Mouse (Mus musculus) kidney, postnatal 0 days (tissue): ENCODE measurements around the gene Syne1. TPM values are rescaled to one million over a fixed set of nuclear protein-coding genes. Genes with fewer than 3 reads are reported as not detected.

ENCODE experiments used
- ATAC-seq: fragments of 200-750 bp; cut with Nextera tagmentation; replicated peaks from 2 replicates; pipeline ENCODE4 v1.8.0; 2017; ENCODE audit warnings: low read depth, moderate number of reproducible peaks, moderate TSS enrichment, moderate library complexity; ENCODE audit not compliant: low FRiP score
- DNase-seq: peaks from one replicate; pipeline ENCODE4 v3.0.0-alpha.2; 2016; ENCODE audit warnings: low spot score
- H3K27ac ChIP-seq: fragments of 300-500 bp; sonication (generic); 2 replicates; pipeline ENCODE4 v1.5.1; 2014; ENCODE audit warnings: mild to moderate bottlenecking
- H3K27me3 ChIP-seq: fragments of 300-500 bp; sonication (generic); 2 replicates; pipeline ENCODE4 v1.6.1; 2014; ENCODE audit warnings: low read length, mixed read lengths; ENCODE audit not compliant: insufficient read depth
- H3K36me3 ChIP-seq: fragments of 300-500 bp; sonication (generic); 2 replicates; pipeline ENCODE4 v1.6.1; 2014; ENCODE audit warnings: low read length, mixed read lengths; ENCODE audit not compliant: insufficient read depth
- H3K4me1 ChIP-seq: fragments of 300-500 bp; sonication (generic); replicated peaks from 2 replicates; pipeline ENCODE4 v1.6.1; 2014; ENCODE audit warnings: antibody characterized with exemption, low read length, mixed read lengths; ENCODE audit not compliant: insufficient read depth
- H3K4me2 ChIP-seq: fragments of 300-500 bp; sonication (generic); 2 replicates; pipeline ENCODE4 v1.6.1; 2014; ENCODE audit warnings: mild to moderate bottlenecking, low read length, moderate library complexity, mixed read lengths
- H3K4me3 ChIP-seq: fragments of 300-500 bp; sonication (generic); replicated peaks from 2 replicates; pipeline ENCODE4 v1.5.1; 2014; ENCODE audit warnings: low read depth, low read length
- H3K9ac ChIP-seq: fragments of 300-500 bp; sonication (generic); 2 replicates; pipeline ENCODE4 v1.6.1; 2014; ENCODE audit warnings: low read depth, low read length
- H3K9me3 ChIP-seq: fragments of 300-500 bp; sonication (generic); replicated peaks from 2 replicates; pipeline ENCODE4 v1.6.1; 2016; ENCODE audit warnings: low read length, inconsistent platforms, mixed read lengths
- CTCF ChIP-seq: IDR thresholded peaks from 2 replicates; pipeline ENCODE4 v1.5.1; 2016; ENCODE audit warnings: antibody characterized with exemption, low read depth, mild to moderate bottlenecking, moderate library complexity
- WGBS: fragments of 180-500 bp; shearing (Covaris S2); extraction: QIAGEN DNeasy Blood & Tissue Kit; methylation state at CpG from one replicate; pipeline ENCODE4 v1.1.7; 2014; 5-methylcytosine and 5-hydroxymethylcytosine counted together
- polyA plus RNA-seq: library from polyadenylated mRNA; unstranded; fragments of >200 nt; fragmentation: Nextera tagmentation; extraction: Ambion mirVana; gene quantifications from 2 replicates; pipeline ENCODE4 v1.2.1, GENCODE M21; 2015

The Syne1 gene
- polyA plus RNA-seq, 1 experiment from 2014 or later: 5.2 TPM

- Histone ChIP-seq H3K4me1 (0 out of 2 replicates have a peak, but pooled peaks cover 3% of the 10 kb centered on the region), H3K9ac (no peak overlapping the region), H3K36me3 (0 out of 2 replicates have a peak, but pooled peaks cover 5% of the 10 kb centered on the region), H3K27me3 (no peaks in the 10 kb centered on the region), H3K27ac (no peak overlapping the region), H3K4me2 (no peak overlapping the region), H3K9me3 (no peaks in the 10 kb centered on the region), H3K4me3 (no peak overlapping the region)
- ATAC-seq (no peak), DNase-seq (no peak)
- WGBS: 83% methylated on average over 3 of the region's 3 CpGs
- TF ChIP-seq CTCF: no peak
Observed at GRCm38 (mm10) chr10:5132050-5132449, 419.2 kb downstream of the Syne1 start.

GRCm38 (mm10) chr10:5130495-5130894 lies 420.8 kb downstream of the Syne1 start:
- no peak for ATAC-seq
- H3K9ac ChIP-seq: no peak overlapping the region
- H3K27me3 ChIP-seq: no peaks in the 10 kb centered on the region
- H3K27ac ChIP-seq: no peak overlapping the region
- no peak overlapping the region for H3K4me2 ChIP-seq
- H3K4me3 ChIP-seq: no peak overlapping the region
- H3K4me1 ChIP-seq: 0 out of 2 replicates have a peak, but pooled peaks cover 3% of the 10 kb centered on the region
- H3K36me3 ChIP-seq: 0 out of 2 replicates have a peak, but pooled peaks cover 5% of the 10 kb centered on the region
- H3K9me3 ChIP-seq: no peaks in the 10 kb centered on the region
- DNase-seq: peak; percentile 18
- WGBS: 69% methylated on average over 1 of the region's 1 CpGs
- no peak for TF ChIP-seq CTCF

GRCm38 (mm10) chr10:5124757-5125156 lies 426.5 kb downstream of the Syne1 start:
- H3K27me3 ChIP-seq: no peaks in the 10 kb centered on the region
- no peak for TF ChIP-seq CTCF
- H3K4me1 ChIP-seq: no peaks in the 10 kb centered on the region
- H3K4me2 ChIP-seq: no peak overlapping the region
- H3K4me3 ChIP-seq: no peak overlapping the region
- no peak overlapping the region for H3K9ac ChIP-seq
- no peaks in the 10 kb centered on the region for H3K9me3 ChIP-seq
- DNase-seq: no peak
- 0 out of 2 replicates have a peak, but pooled peaks cover under 1% of the 10 kb centered on the region for H3K36me3 ChIP-seq
- ATAC-seq: no peak
- no peak overlapping the region for H3K27ac ChIP-seq
- WGBS: 97% methylated on average over 7 of the region's 7 CpGs

- H3K9ac ChIP-seq: no peak overlapping the region
- H3K27ac ChIP-seq: no peak overlapping the region
- no peak overlapping the region for H3K4me3 ChIP-seq
- TF ChIP-seq CTCF: no peak
- no peaks in the 10 kb centered on the region for H3K9me3 ChIP-seq
- WGBS: 47% methylated on average over 6 of the region's 6 CpGs
- DNase-seq (no peak), ATAC-seq (no peak)
- no peak overlapping the region for H3K4me2 ChIP-seq
- peaks cover 4% of the 10 kb centered on the region; the same call in 1 of the 2 replicates for H3K36me3 ChIP-seq
- no peaks in the 10 kb centered on the region for H3K27me3 ChIP-seq
- no peaks in the 10 kb centered on the region for H3K4me1 ChIP-seq
Observed at GRCm38 (mm10) chr10:5116720-5117119, 434.6 kb downstream of the Syne1 start.

DNA sequence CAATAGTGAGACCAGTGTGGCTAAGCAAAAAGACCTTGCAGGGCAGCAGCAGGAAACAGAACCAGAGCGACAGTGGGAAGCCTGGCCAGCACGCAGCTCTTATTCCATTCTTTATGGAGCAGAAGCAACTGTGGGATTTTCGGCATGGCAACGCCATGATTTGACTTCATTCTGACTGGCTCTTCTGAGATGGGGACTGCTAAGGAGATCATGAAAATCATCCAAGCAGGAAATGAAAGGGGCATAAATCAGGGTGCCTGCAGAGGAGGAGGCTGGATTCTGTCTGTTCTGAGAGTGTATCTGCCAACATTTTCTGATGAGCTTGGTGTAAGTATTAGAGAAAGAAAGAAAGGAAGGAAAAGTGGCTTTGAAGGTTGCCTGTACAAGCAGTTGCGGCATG lies 435.1 kb downstream of the Syne1 start:
- peak; percentile 59 for DNase-seq
- H3K4me1 ChIP-seq: no peaks in the 10 kb centered on the region
- 39% methylated on average over 5 of the region's 5 CpGs for whole genome bisulfite sequencing
- H3K9me3 ChIP-seq: no peaks in the 10 kb centered on the region
- H3K4me3 ChIP-seq: no peak overlapping the region
- no peak for TF ChIP-seq CTCF
- no peak; the same call in 1 of the 2 replicates for ATAC-seq
- H3K9ac ChIP-seq: no peak overlapping the region
- H3K27me3 ChIP-seq: no peaks in the 10 kb centered on the region
- no peak overlapping the region for H3K27ac ChIP-seq
- H3K4me2 ChIP-seq: no peak overlapping the region
- peaks cover 4% of the 10 kb centered on the region; the same call in 1 of the 2 replicates for H3K36me3 ChIP-seq

DNA sequence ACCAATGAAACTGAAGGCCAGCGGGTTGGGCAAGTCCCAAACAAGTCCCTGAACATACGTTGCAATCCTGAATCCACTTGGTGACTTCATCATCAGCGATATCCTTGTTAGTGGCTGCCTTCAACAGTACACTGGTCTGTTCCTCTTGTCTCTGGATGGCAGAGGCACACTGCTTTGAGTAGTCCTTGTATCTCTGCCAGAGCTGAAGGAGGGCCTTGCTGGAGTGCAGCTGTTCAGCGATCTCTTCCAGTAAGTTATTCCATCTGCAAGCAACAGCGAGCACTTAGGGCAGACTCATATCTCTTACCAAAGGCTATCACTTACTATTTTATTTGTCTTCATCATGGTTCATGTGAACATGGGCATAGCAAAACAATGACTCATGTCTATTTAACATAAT lies 440.5 kb downstream of the Syne1 start:
- H3K4me3 ChIP-seq: no peak overlapping the region
- ATAC-seq (no peak), DNase-seq (no peak)
- 73% methylated on average over 5 of the region's 5 CpGs for WGBS
- H3K4me1 ChIP-seq: no peaks in the 10 kb centered on the region
- H3K27ac ChIP-seq: no peak overlapping the region
- no peak overlapping the region for H3K4me2 ChIP-seq
- H3K27me3 ChIP-seq: no peaks in the 10 kb centered on the region
- H3K36me3 ChIP-seq: peaks cover 7% of the 10 kb centered on the region
- TF ChIP-seq CTCF: no peak
- H3K9ac ChIP-seq: no peak overlapping the region
- H3K9me3 ChIP-seq: no peaks in the 10 kb centered on the region

GRCm38 (mm10) chr10:5097754-5098137 lies 453.5 kb downstream of the Syne1 start:
- Histone ChIP-seq H3K4me3 (no peak overlapping the region), H3K9me3 (no peaks in the 10 kb centered on the region)

More at GRCm38 (mm10) chr10:5097754-5098137, 453.5 kb downstream of the Syne1 start:
- H3K27ac ChIP-seq: no peak overlapping the region
- no peaks in the 10 kb centered on the region for H3K27me3 ChIP-seq
- H3K36me3 ChIP-seq: no peaks in the 10 kb centered on the region
- H3K4me1 ChIP-seq: no peaks in the 10 kb centered on the region
- no peak for TF ChIP-seq CTCF
- H3K4me2 ChIP-seq: no peak overlapping the region
- 56% methylated on average over 2 of the region's 2 CpGs for WGBS
- no peak for ATAC-seq
- H3K9ac ChIP-seq: no peak overlapping the region
- DNase-seq: no peak
